Mouse (Mus musculus): ENCODE results near the gene Tmem80. TPM values are rescaled to one million over a fixed set of nuclear protein-coding genes. Genes with fewer than 3 reads are reported as not detected.

Tmem80 gene
- 10.5 and 12.6 TPM in 2 replicates for total RNA-seq (2017)

- ATAC-seq (replicated peaks in 1 of 2; ENCODE audit: insufficient read depth in 1 of 2, low FRiP score in 2 of 2, low TSS enrichment in 1 of 2, low read depth in 1 of 2, poor library complexity in 2 of 2, severe bottlenecking in 2 of 2) = peak; percentile 91 to 93
Measured at GRCm38 (mm10) chr7:141327469-141328372, at the start of gene Tmem80, which contains the start of gene Deaf1. Tmem80 (plus strand) TSS chr7:141327739. Deaf1 (minus strand) TSS chr7:141327690.

DNA sequence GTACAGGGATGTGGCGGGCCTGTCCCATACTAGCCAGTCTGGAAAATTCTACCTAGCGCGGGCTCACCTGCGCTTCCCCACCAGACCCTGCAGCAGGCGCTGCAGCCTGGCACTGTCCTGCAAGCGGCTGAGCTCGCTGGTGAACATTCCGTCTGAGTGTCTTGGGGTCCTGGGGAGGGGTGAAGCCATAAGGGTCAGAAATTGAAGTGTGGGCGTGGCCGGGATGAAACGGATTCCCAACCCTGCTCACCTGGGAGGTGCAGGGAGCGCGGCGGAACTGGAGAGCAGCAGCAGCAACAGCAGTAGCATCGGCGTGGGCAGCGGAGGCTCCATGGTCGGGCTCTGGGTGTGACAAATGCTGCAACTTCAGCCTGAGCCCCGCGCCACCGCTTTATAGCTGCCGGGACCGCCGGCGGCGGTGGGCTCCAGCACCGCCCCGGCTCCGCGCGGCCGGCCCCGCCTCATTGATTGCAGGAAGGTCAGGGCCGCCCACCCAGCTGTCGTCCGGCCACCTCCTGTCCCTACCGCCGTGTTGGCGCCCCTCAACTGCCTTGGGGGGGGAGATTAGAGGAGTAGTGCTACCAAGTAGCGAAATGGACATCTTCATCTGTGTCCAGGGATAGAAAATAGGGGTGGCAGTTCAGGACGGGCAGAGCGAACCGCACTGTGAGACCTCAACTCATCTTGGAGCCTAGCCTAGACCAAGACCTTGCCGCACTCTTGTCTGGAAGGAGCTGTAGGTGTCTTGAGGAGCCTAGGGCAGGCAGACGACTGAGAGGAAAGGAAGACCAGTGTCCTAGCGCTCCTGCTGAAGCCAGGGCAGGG is 48.6 kb upstream of the Tmem80 start, which contains the start of gene Sct:
TSS of gene Sct (minus strand) at position 368 of the 825 bp plus-strand sequence.
- ATAC-seq (replicated peaks in 1 of 2; ENCODE audit: insufficient read depth in 1 of 2, low FRiP score in 2 of 2, low TSS enrichment in 1 of 2, low read depth in 1 of 2, poor library complexity in 2 of 2, severe bottlenecking in 2 of 2) = peak; percentile 47 to 68

GRCm38 (mm10) chr7:141281442-141281841 is 46.1 kb upstream of the Tmem80 start:
- no peak for ATAC-seq (replicated peaks in 1 of 2; ENCODE audit: insufficient read depth in 1 of 2, low FRiP score in 2 of 2, low TSS enrichment in 1 of 2, low read depth in 1 of 2, poor library complexity in 2 of 2, severe bottlenecking in 2 of 2)

DNA sequence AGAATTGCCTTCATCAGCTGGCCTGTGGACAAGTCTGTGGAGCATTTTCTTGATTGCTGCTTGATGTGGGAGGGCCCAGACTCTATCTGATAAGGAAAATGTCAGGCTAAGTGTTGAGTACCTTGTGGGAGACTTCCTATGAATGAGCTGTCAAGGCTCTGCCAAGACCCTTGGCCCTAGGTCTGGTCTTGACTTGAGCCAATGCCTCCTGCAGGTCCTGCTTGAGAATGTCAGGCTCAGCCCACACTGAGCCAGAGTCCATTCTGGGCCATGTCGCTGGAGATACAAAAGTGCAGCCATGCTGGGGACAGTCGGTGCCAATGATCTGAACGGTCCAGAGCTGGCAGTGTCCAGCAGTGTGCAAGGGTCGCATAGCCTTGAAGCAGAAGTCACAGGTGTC is 44.8 kb upstream of the Tmem80 start:
- no peak for ATAC-seq (replicated peaks in 1 of 2; ENCODE audit: insufficient read depth in 1 of 2, low FRiP score in 2 of 2, low TSS enrichment in 1 of 2, low read depth in 1 of 2, poor library complexity in 2 of 2, severe bottlenecking in 2 of 2)

- no peak for ATAC-seq (replicated peaks in 1 of 2; ENCODE audit: insufficient read depth in 1 of 2, low FRiP score in 2 of 2, low TSS enrichment in 1 of 2, low read depth in 1 of 2, poor library complexity in 2 of 2, severe bottlenecking in 2 of 2)
Measured at GRCm38 (mm10) chr7:141288042-141288441, 39.5 kb upstream of the Tmem80 start.

DNA sequence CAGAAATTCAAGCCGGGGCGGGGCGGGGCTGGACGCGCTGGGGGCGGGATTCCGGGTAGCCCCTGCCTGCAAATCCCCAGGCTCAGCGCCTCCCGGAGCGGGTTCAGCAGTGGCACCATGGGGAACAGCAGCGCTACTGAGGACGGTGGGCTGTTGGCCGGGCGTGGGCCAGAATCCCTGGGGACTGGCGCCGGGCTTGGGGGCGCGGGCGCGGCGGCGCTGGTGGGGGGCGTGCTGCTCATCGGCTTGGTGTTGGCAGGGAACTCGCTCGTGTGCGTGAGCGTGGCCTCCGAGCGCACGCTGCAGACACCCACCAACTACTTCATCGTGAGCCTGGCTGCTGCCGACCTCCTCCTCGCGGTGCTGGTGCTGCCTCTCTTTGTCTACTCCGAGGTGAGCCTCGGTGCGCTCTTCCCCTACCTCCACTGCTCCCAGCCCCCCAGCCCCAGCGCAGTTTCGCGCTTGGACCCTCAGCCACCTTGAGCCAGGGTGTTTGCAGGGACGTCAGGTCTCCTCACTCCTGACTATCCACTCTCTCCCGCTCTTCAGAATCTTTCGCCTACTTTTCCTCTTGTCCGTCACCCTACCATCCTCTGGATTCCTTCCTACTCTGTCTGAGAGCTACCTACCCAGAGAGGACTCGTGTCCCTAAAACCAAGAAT is 35.5 kb upstream of the Tmem80 start, which contains the start of gene Drd4:
TSS of gene Drd4 (plus strand) at position 86 of the 662 bp plus-strand sequence.
- ATAC-seq (replicated peaks in 1 of 2; ENCODE audit: insufficient read depth in 1 of 2, low FRiP score in 2 of 2, low TSS enrichment in 1 of 2, low read depth in 1 of 2, poor library complexity in 2 of 2, severe bottlenecking in 2 of 2) = 0 out of 4 replicates have a peak, but pooled peaks of 1 of the 2 experiments have one; percentile 14

- no peak for ATAC-seq (replicated peaks in 1 of 2; ENCODE audit: insufficient read depth in 1 of 2, low FRiP score in 2 of 2, low TSS enrichment in 1 of 2, low read depth in 1 of 2, poor library complexity in 2 of 2, severe bottlenecking in 2 of 2)
Measured at GRCm38 (mm10) chr7:141292583-141293388, 34.8 kb upstream of the Tmem80 start.

- ATAC-seq (replicated peaks in 1 of 2; ENCODE audit: insufficient read depth in 1 of 2, low FRiP score in 2 of 2, low TSS enrichment in 1 of 2, low read depth in 1 of 2, poor library complexity in 2 of 2, severe bottlenecking in 2 of 2) = peak in 1 of 2 experiments; percentile 19; a peak in 1 of 4 replicates
Measured at GRCm38 (mm10) chr7:141293852-141294471, 33.6 kb upstream of the Tmem80 start.

DNA sequence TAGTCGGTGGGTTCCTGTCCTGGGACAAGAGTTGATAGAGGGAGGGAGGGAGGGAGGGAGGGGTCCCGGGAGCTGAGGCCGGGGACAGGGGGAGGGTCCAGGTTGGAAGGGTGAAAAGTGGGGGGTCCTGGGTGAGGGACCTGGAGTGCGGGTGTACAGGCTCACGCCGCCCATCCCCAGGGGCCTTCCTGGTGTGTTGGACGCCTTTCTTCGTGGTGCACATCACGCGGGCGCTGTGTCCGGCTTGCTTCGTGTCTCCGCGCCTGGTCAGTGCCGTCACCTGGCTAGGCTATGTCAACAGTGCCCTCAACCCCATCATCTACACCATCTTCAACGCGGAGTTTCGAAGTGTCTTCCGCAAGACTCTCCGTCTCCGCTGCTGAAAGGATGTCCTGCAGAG is 33.1 kb upstream of the Tmem80 start:
- no peak for ATAC-seq (replicated peaks in 1 of 2; ENCODE audit: insufficient read depth in 1 of 2, low FRiP score in 2 of 2, low TSS enrichment in 1 of 2, low read depth in 1 of 2, poor library complexity in 2 of 2, severe bottlenecking in 2 of 2)

GRCm38 (mm10) chr7:141297926-141298650 is 29.5 kb upstream of the Tmem80 start:
- no peak; a peak in 1 of 4 replicates for ATAC-seq (replicated peaks in 1 of 2; ENCODE audit: insufficient read depth in 1 of 2, low FRiP score in 2 of 2, low TSS enrichment in 1 of 2, low read depth in 1 of 2, poor library complexity in 2 of 2, severe bottlenecking in 2 of 2)

DNA sequence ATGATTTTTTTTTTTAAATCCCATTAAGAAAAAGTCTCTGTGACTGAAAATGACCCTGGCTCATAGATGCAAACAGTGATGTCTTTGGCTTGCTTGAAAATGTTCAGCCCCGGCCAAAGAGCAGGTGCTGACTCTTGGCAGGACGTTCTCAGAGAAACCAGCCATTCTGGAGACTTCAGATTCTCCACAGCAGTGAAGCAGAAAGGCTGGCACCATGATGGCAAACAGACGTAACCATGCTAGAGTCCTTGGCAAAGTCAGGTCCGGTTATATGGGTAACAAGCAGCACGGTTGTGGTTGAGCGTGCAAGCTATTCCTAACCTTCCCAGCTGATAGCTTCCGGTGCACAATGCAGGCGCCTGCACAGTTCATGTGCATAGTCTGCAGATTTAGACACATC is 28.4 kb upstream of the Tmem80 start:
- ATAC-seq (replicated peaks in 1 of 2; ENCODE audit: insufficient read depth in 1 of 2, low FRiP score in 2 of 2, low TSS enrichment in 1 of 2, low read depth in 1 of 2, poor library complexity in 2 of 2, severe bottlenecking in 2 of 2) = no peak

- no peak for ATAC-seq (replicated peaks in 1 of 2; ENCODE audit: insufficient read depth in 1 of 2, low FRiP score in 2 of 2, low TSS enrichment in 1 of 2, low read depth in 1 of 2, poor library complexity in 2 of 2, severe bottlenecking in 2 of 2)
Measured at GRCm38 (mm10) chr7:141301386-141301785, 26.2 kb upstream of the Tmem80 start.

GRCm38 (mm10) chr7:141302702-141303268 is 24.8 kb upstream of the Tmem80 start:
- ATAC-seq (replicated peaks in 1 of 2; ENCODE audit: insufficient read depth in 1 of 2, low FRiP score in 2 of 2, low TSS enrichment in 1 of 2, low read depth in 1 of 2, poor library complexity in 2 of 2, severe bottlenecking in 2 of 2) = peak; percentile 37 to 50

GRCm38 (mm10) chr7:141304537-141304936 is 23.0 kb upstream of the Tmem80 start:
- ATAC-seq (replicated peaks in 1 of 2; ENCODE audit: insufficient read depth in 1 of 2, low FRiP score in 2 of 2, low TSS enrichment in 1 of 2, low read depth in 1 of 2, poor library complexity in 2 of 2, severe bottlenecking in 2 of 2) = no peak

- no peak for ATAC-seq (replicated peaks in 1 of 2; ENCODE audit: insufficient read depth in 1 of 2, low FRiP score in 2 of 2, low TSS enrichment in 1 of 2, low read depth in 1 of 2, poor library complexity in 2 of 2, severe bottlenecking in 2 of 2)
Measured at GRCm38 (mm10) chr7:141314416-141314815, 13.1 kb upstream of the Tmem80 start.

Measured in hematopoietic stem cell, adult 5-6 weeks (primary cell).